Mouse (Mus musculus) intestine, postnatal 0 days (tissue): ENCODE results near the gene Yjefn3. TPM values are rescaled to one million over a fixed set of nuclear protein-coding genes. Genes with fewer than 3 reads are reported as not detected.

Experiments used
- ATAC-seq: fragments of 200-750 bp; cut with Nextera tagmentation; 2 replicates; pipeline ENCODE4 v1.8.0; 2017; ENCODE audit warnings: mild to moderate bottlenecking, moderate TSS enrichment, moderate library complexity
- H3K27ac ChIP-seq: fragments of 300-500 bp; sonication (generic); 2 replicates; pipeline ENCODE4 v1.5.1; 2014; ENCODE audit warnings: mild to moderate bottlenecking, low read depth, low read length, moderate library complexity
- H3K27me3 ChIP-seq: fragments of 300-500 bp; sonication (generic); replicated peaks from 2 replicates; pipeline ENCODE4 v1.6.1; 2014; ENCODE audit warnings: low read length, mixed read lengths; ENCODE audit not compliant: control insufficient read depth, insufficient read depth
- H3K36me3 ChIP-seq: fragments of 300-500 bp; sonication (generic); 2 replicates; pipeline ENCODE4 v1.6.1; 2014; ENCODE audit warnings: mild to moderate bottlenecking, moderate library complexity; ENCODE audit not compliant: control insufficient read depth, insufficient read depth
- H3K4me1 ChIP-seq: fragments of 300-500 bp; sonication (generic); replicated peaks from 2 replicates; pipeline ENCODE4 v1.6.1; 2014; ENCODE audit warnings: antibody characterized with exemption, low read length, mixed read lengths; ENCODE audit not compliant: control insufficient read depth, insufficient read depth
- H3K4me2 ChIP-seq: fragments of 300-500 bp; sonication (generic); replicated peaks from 2 replicates; pipeline ENCODE4 v1.6.1; 2014; ENCODE audit warnings: low read depth, mild to moderate bottlenecking, moderate library complexity
- H3K4me3 ChIP-seq: fragments of 300-500 bp; sonication (generic); 2 replicates; pipeline ENCODE4 v1.5.1; 2014; ENCODE audit warnings: low read depth, low read length
- H3K9ac ChIP-seq: fragments of 300-500 bp; sonication (generic); 2 replicates; pipeline ENCODE4 v1.6.1; 2014; ENCODE audit warnings: mild to moderate bottlenecking, low read depth, low read length
- H3K9me3 ChIP-seq: fragments of 300-500 bp; sonication (generic); 2 replicates; pipeline ENCODE4 v1.6.1; 2016; ENCODE audit warnings: mixed run types; ENCODE audit not compliant: control insufficient read depth
- CTCF ChIP-seq: sonication (generic); IDR thresholded peaks from 2 replicates; pipeline ENCODE4 v1.5.1; 2016; ENCODE audit warnings: low read depth, mild to moderate bottlenecking, control low read depth, antibody characterized with exemption, moderate library complexity
- WGBS: fragments of 180-500 bp; shearing (Covaris S2); extraction: QIAGEN DNeasy Blood & Tissue Kit; methylation state at CpG from one replicate; pipeline ENCODE4 v1.1.7; 2014; 5-methylcytosine and 5-hydroxymethylcytosine counted together
- polyA plus RNA-seq: library from polyadenylated mRNA; unstranded; fragments of >200 nt; fragmentation: Nextera tagmentation; extraction: Ambion mirVana; gene quantifications from 2 replicates; pipeline ENCODE4 v1.2.1, GENCODE M21; 2015

Yjefn3 gene
- polyA plus RNA-seq, 1 experiment from 2014 or later = 2.2 TPM

DNA sequence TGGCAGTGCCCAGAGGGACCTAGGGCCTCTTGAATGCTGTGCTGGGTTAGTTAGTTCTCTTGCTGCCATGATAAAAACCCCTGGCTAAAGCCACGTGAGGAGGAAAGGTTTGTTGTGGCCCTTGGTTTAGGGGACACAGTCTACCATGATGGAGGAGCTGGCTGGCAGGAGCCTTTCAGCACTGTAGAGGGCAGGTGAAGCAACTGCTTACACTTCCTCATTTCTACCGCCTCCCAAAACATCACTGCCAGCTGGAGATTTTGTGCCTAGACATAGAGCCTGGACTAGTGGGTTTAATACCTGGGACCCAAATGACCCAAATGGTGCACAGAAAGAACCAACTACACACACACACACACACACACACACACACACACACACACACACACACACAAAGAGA is 41.3 kb downstream of the Yjefn3 start:
- Histone ChIP-seq H3K4me1 (no peaks in the 10 kb centered on the region), H3K27me3 (no peaks in the 10 kb centered on the region), H3K27ac (no peak overlapping the region), H3K4me2 (no peak overlapping the region), H3K36me3 (no peaks in the 10 kb centered on the region), H3K9me3 (no peaks in the 10 kb centered on the region), H3K4me3 (no peak overlapping the region), H3K9ac (no peak overlapping the region)
- ATAC-seq = no peak
- no peak for TF ChIP-seq CTCF
- WGBS = 71% methylated on average over 2 of the region's 2 CpGs

DNA sequence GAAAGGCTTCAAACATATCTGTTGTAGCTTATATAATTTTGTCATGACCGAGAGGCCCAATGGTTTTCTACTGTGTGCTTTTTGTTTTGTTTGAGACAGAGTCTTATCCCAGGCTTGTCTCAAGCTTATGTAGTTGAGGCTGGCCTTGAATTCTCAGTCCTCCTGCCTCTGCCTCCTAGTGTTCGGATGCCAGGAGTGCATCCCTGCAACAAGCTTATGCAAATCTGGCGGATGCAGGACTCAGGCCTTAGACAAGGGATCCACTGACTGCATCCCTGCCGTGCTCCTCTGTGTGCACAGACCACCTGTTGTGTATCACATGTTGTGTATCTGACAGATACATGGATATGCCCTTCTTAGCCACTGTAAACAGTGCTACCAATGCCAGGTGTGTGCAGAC is 41.7 kb downstream of the Yjefn3 start:
- peak; percentile 60 for TF ChIP-seq CTCF
- Histone ChIP-seq H3K36me3 (no peaks in the 10 kb centered on the region), H3K9me3 (no peaks in the 10 kb centered on the region), H3K9ac (no peak overlapping the region), H3K4me3 (no peak overlapping the region), H3K4me2 (no peak overlapping the region), H3K27me3 (no peaks in the 10 kb centered on the region), H3K27ac (no peak overlapping the region), H3K4me1 (no peaks in the 10 kb centered on the region)
- no peak for ATAC-seq
- WGBS = 62% methylated on average over 4 of the region's 4 CpGs

DNA sequence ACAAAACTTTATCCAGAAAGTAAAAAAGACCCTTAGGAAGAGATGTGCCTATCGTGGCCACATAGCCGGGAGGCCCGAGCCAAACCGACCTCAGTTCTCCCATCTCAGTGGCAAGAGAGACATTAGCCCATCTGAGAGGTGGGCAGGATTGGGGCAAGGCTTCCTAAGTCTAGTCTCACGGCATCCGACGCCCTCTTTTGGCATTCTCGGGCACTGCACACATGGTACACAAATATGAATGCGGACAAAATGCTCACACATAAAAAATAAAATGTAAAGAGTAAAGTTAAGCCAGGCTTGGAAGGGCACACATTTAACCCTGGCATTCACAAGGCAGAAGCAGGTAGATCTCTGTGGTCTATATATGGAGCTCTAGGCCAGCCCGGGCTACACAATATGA is 48.6 kb downstream of the Yjefn3 start:
- WGBS = 91% methylated on average over 10 of the region's 10 CpGs
- Histone ChIP-seq H3K9me3 (no peaks in the 10 kb centered on the region), H3K4me1 (no peaks in the 10 kb centered on the region), H3K27ac (no peak overlapping the region), H3K27me3 (no peaks in the 10 kb centered on the region), H3K4me3 (no peak overlapping the region), H3K36me3 (no peaks in the 10 kb centered on the region), H3K4me2 (no peak overlapping the region), H3K9ac (no peak overlapping the region)
- TF ChIP-seq CTCF = no peak
- ATAC-seq = no peak

DNA sequence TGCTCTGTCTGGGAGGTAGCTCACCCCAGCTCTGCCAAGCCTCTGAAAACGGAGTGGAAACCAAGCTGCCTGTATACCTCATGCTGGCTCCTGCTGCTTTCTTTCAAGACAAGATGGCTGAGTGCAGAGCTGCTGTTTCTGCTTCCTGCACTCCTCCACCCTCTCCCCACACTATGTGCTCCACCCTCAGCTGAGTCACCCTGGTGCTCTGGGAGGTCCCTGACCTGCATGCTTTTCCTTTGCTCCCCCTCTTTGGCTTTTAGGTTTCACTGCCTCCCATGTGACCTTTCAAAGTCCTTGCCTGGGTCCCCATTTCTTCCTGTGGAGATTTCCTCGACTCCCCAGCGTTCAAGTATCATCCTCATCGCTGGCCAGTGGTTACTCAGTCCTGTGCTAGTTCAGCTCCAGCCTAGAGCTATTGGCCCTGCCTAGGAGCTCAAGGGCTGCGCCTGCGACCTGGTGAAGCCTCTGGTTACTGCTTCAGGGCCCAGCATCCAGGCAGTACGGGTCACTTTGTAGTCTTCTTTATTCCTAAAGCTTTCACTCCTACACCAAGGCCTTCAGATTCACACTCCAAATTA is 51.5 kb downstream of the Yjefn3 start:
- no peak overlapping the region for H3K27ac ChIP-seq
- no peaks in the 10 kb centered on the region for H3K4me1 ChIP-seq
- H3K4me2 ChIP-seq = no peak overlapping the region
- no peak overlapping the region for H3K9ac ChIP-seq
- no peaks in the 10 kb centered on the region for H3K36me3 ChIP-seq
- no peak for TF ChIP-seq CTCF
- 76% methylated on average over 7 of the region's 7 CpGs for WGBS
- no peak for ATAC-seq
- H3K4me3 ChIP-seq = no peak overlapping the region
- H3K9me3 ChIP-seq = no peaks in the 10 kb centered on the region
- H3K27me3 ChIP-seq = no peaks in the 10 kb centered on the region

DNA sequence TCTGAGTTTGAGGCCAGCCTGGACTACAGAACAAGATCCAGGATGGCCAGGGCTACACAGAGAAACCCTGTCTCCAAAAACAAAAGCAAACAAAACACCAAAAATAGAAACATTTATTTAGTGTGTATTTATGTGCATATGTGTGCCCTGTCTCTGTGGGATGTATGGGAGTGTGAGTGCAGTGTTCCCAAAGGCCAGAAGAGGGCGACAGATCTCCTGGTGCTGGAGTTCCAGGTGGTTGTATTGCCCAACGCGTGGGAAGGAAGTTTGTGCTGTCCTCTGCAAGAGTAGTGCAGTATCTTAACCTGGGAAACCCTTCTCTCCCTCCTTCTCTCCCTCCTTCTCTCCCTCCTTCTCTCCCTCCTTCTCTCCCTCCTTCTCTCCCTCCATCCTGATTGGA is 52.6 kb downstream of the Yjefn3 start:
- no peak overlapping the region for H3K4me3 ChIP-seq
- H3K9ac ChIP-seq = no peak overlapping the region
- ATAC-seq = no peak
- H3K36me3 ChIP-seq = no peaks in the 10 kb centered on the region
- TF ChIP-seq CTCF = peak; percentile 67
- no peak overlapping the region for H3K4me2 ChIP-seq
- no peaks in the 10 kb centered on the region for H3K9me3 ChIP-seq
- no peaks in the 10 kb centered on the region for H3K27me3 ChIP-seq
- WGBS = 44% methylated on average over 3 of the region's 3 CpGs
- H3K27ac ChIP-seq = no peak overlapping the region
- H3K4me1 ChIP-seq = no peaks in the 10 kb centered on the region

DNA sequence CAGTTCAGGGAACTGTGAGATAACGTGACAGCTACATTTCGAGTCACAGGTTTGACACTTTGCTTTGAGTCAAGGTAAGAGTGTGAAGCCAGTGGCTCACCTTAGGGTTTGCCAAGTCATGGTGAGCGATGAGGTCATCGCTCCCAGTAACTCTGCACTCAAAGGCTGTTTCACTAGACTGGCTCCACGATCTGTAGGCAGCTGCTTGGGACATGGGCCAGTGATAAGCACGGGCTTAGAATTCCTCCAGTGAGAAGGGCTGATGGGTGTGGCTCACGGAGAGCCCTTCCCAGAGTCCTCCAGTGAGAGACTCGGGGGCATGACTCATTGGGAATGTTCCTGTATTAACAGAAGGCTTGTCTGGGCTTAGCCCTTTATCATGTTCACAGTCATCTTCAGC is 53.6 kb downstream of the Yjefn3 start:
- no peaks in the 10 kb centered on the region for H3K4me1 ChIP-seq
- H3K27ac ChIP-seq = no peak overlapping the region
- peak; percentile 93 for ATAC-seq
- no peak for TF ChIP-seq CTCF
- no peak overlapping the region for H3K4me3 ChIP-seq
- WGBS = 49% methylated on average over 8 of the region's 8 CpGs
- no peaks in the 10 kb centered on the region for H3K27me3 ChIP-seq
- no peak overlapping the region for H3K4me2 ChIP-seq
- no peaks in the 10 kb centered on the region for H3K9me3 ChIP-seq
- no peak overlapping the region for H3K9ac ChIP-seq
- H3K36me3 ChIP-seq = no peaks in the 10 kb centered on the region
